Mouse (Mus musculus): ENCODE measurements around the gene Edf1.

DNA sequence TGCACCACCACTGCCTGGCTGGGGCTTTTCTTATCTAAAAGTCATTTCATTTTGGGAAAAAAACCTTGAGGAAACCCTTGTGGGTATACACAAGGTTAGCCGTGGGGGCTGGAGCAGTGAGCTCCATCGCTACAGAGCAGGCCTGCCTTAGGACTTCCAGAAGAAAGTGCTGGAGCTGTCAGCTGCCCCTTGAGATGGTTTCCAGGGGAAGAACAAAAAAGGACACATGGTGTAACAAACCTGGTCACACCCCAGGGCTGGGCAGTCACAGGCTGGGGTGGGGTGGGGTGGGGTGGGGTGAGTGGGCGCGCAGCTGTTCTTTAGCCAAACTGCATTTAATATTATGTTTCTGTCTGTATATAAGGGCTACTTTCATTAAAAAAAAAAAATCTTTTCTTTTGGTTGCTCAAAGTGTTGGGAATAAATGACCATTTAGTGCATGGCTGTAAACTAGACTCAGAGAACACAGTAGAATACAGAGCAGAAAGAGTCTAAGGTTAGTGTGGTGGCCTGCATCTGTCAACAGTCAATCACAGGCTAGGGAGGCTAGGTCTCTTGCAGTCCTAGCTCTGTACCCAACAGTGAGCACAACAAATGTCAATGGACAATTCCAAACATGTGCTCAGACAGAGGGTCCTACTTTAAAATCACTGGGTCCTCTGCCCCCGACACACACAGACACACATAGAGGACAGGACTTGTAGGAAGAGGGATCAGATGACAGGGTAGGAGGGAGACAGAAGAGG lies 39.3 kb downstream of the Edf1 start:
- TF ChIP-seq CTCF (IDR thresholded peaks at IDR 0.05; ENCODE audit: extremely low read depth, insufficient read depth, low read length) (no peak), POLR2A (IDR thresholded peaks at IDR 0.05; ENCODE audit: extremely low read depth, insufficient read depth, low read length) (no peak)

Data from cortical plate, adult 2 months (tissue).